Mouse (Mus musculus): ENCODE measurements around the gene Klb. TPM values are rescaled to one million over a fixed set of nuclear protein-coding genes. Genes with fewer than 3 reads are reported as not detected.

The Klb gene
- polyA plus RNA-seq, 1 experiment = 1.1 TPM

- DNase-seq = peak; percentile 86
- peaks cover 2% of the 10 kb centered on the region; the same call in 1 of the 2 replicates for H3K4me1 ChIP-seq (replicated peaks; ENCODE audit: control insufficient read depth, insufficient read depth, low read length)
- peak within 1 kb of the TSS; percentile 97 for H3K4me3 ChIP-seq (ENCODE audit: control insufficient read depth, insufficient read depth, low read length)
- peak within 1 kb of the TSS; percentile 13; the same call in 1 of the 2 replicates for H3K27ac ChIP-seq (ENCODE audit: control insufficient read depth, insufficient read depth, low read length)
- WGBS = under 1% methylated on average over 65 of the region's 65 CpGs
- TF ChIP-seq CTCF (IDR thresholded peaks at IDR 0.05; ENCODE audit: borderline replicate concordance, control insufficient read depth, extremely low read depth, insufficient read depth, low read length, poor library complexity) = peak; percentile 38; the same call in 1 of the 2 replicates
- TF ChIP-seq POLR2A (IDR thresholded peaks at IDR 0.05; ENCODE audit: control insufficient read depth, extremely low read depth, insufficient read depth, low read length, poor library complexity) = peak; percentile 57
- no peaks in the 10 kb centered on the region for H3K27me3 ChIP-seq (ENCODE audit: control insufficient read depth, insufficient read depth, low read length)
- H3K36me3 ChIP-seq (ENCODE audit: control insufficient read depth, insufficient read depth, low read length) = no peaks in the 10 kb centered on the region
These were observed 12.6 kb upstream of the Klb start, which contains the start of gene Rfc1 for GRCm38 (mm10) chr5:65335298-65336074. Gene Rfc1, minus strand, starts transcription at chr5:65335670.

GRCm38 (mm10) chr5:65336075-65336355 is 12.1 kb upstream of the Klb start:
- WGBS = 32% methylated on average over 4 of the region's 4 CpGs
- Histone ChIP-seq H3K27ac (ENCODE audit: control insufficient read depth, insufficient read depth, low read length) (no peak overlapping the region), H3K4me1 (replicated peaks; ENCODE audit: control insufficient read depth, insufficient read depth, low read length) (peaks cover 2% of the 10 kb centered on the region; the same call in 1 of the 2 replicates), H3K27me3 (ENCODE audit: control insufficient read depth, insufficient read depth, low read length) (no peaks in the 10 kb centered on the region), H3K36me3 (ENCODE audit: control insufficient read depth, insufficient read depth, low read length) (no peaks in the 10 kb centered on the region), H3K4me3 (ENCODE audit: control insufficient read depth, insufficient read depth, low read length) (no peak overlapping the region)
- TF ChIP-seq POLR2A (IDR thresholded peaks at IDR 0.05; ENCODE audit: control insufficient read depth, extremely low read depth, insufficient read depth, low read length, poor library complexity) (no peak), CTCF (IDR thresholded peaks at IDR 0.05; ENCODE audit: borderline replicate concordance, control insufficient read depth, extremely low read depth, insufficient read depth, low read length, poor library complexity) (no peak)
- no peak for DNase-seq

- 77% methylated on average over 6 of the region's 6 CpGs for WGBS
- H3K27me3 ChIP-seq (ENCODE audit: control insufficient read depth, insufficient read depth, low read length) = no peaks in the 10 kb centered on the region
- peaks cover 2% of the 10 kb centered on the region; the same call in 1 of the 2 replicates for H3K4me1 ChIP-seq (replicated peaks; ENCODE audit: control insufficient read depth, insufficient read depth, low read length)
- H3K36me3 ChIP-seq (ENCODE audit: control insufficient read depth, insufficient read depth, low read length) = no peaks in the 10 kb centered on the region
- TF ChIP-seq CTCF (IDR thresholded peaks at IDR 0.05; ENCODE audit: borderline replicate concordance, control insufficient read depth, extremely low read depth, insufficient read depth, low read length, poor library complexity) (no peak), POLR2A (IDR thresholded peaks at IDR 0.05; ENCODE audit: control insufficient read depth, extremely low read depth, insufficient read depth, low read length, poor library complexity) (no peak)
- H3K4me3 ChIP-seq (ENCODE audit: control insufficient read depth, insufficient read depth, low read length) = no peak overlapping the region
- DNase-seq = no peak
- H3K27ac ChIP-seq (ENCODE audit: control insufficient read depth, insufficient read depth, low read length) = no peak overlapping the region
These were observed 9.7 kb upstream of the Klb start for GRCm38 (mm10) chr5:65338394-65338793.

- Histone ChIP-seq H3K36me3 (ENCODE audit: control insufficient read depth, insufficient read depth, low read length) (no peaks in the 10 kb centered on the region), H3K27me3 (ENCODE audit: control insufficient read depth, insufficient read depth, low read length) (no peaks in the 10 kb centered on the region), H3K27ac (ENCODE audit: control insufficient read depth, insufficient read depth, low read length) (no peak overlapping the region), H3K4me1 (replicated peaks; ENCODE audit: control insufficient read depth, insufficient read depth, low read length) (no peaks in the 10 kb centered on the region), H3K4me3 (ENCODE audit: control insufficient read depth, insufficient read depth, low read length) (no peak overlapping the region)
- 89% methylated on average over 4 of the region's 4 CpGs for WGBS
- DNase-seq = no peak
- TF ChIP-seq POLR2A (IDR thresholded peaks at IDR 0.05; ENCODE audit: control insufficient read depth, extremely low read depth, insufficient read depth, low read length, poor library complexity) (no peak), CTCF (IDR thresholded peaks at IDR 0.05; ENCODE audit: borderline replicate concordance, control insufficient read depth, extremely low read depth, insufficient read depth, low read length, poor library complexity) (no peak)
These were observed 7.9 kb upstream of the Klb start for GRCm38 (mm10) chr5:65340167-65340566.

- TF ChIP-seq POLR2A (IDR thresholded peaks at IDR 0.05; ENCODE audit: control insufficient read depth, extremely low read depth, insufficient read depth, low read length, poor library complexity) (no peak), CTCF (IDR thresholded peaks at IDR 0.05; ENCODE audit: borderline replicate concordance, control insufficient read depth, extremely low read depth, insufficient read depth, low read length, poor library complexity) (no peak)
- WGBS = 90% methylated on average over 10 of the region's 10 CpGs
- Histone ChIP-seq H3K27me3 (ENCODE audit: control insufficient read depth, insufficient read depth, low read length) (no peaks in the 10 kb centered on the region), H3K27ac (ENCODE audit: control insufficient read depth, insufficient read depth, low read length) (no peak overlapping the region), H3K36me3 (ENCODE audit: control insufficient read depth, insufficient read depth, low read length) (no peaks in the 10 kb centered on the region), H3K4me3 (ENCODE audit: control insufficient read depth, insufficient read depth, low read length) (no peak overlapping the region), H3K4me1 (replicated peaks; ENCODE audit: control insufficient read depth, insufficient read depth, low read length) (no peaks in the 10 kb centered on the region)
- DNase-seq = no peak
These were observed 2.4 kb downstream of the Klb start for GRCm38 (mm10) chr5:65350508-65350907.

- WGBS = 94% methylated on average over 3 of the region's 3 CpGs
- DNase-seq = no peak
- no peak for TF ChIP-seq CTCF (IDR thresholded peaks at IDR 0.05; ENCODE audit: borderline replicate concordance, control insufficient read depth, extremely low read depth, insufficient read depth, low read length, poor library complexity)
- no peak for TF ChIP-seq POLR2A (IDR thresholded peaks at IDR 0.05; ENCODE audit: control insufficient read depth, extremely low read depth, insufficient read depth, low read length, poor library complexity)
These were observed 6.0 kb downstream of the Klb start for GRCm38 (mm10) chr5:65354097-65354496.

More at GRCm38 (mm10) chr5:65354097-65354496, 6.0 kb downstream of the Klb start:
- no peak overlapping the region for H3K4me3 ChIP-seq (ENCODE audit: control insufficient read depth, insufficient read depth, low read length)
- H3K36me3 ChIP-seq (ENCODE audit: control insufficient read depth, insufficient read depth, low read length) = no peaks in the 10 kb centered on the region
- no peaks in the 10 kb centered on the region for H3K4me1 ChIP-seq (replicated peaks; ENCODE audit: control insufficient read depth, insufficient read depth, low read length)
- no peaks in the 10 kb centered on the region for H3K27me3 ChIP-seq (ENCODE audit: control insufficient read depth, insufficient read depth, low read length)
- H3K27ac ChIP-seq (ENCODE audit: control insufficient read depth, insufficient read depth, low read length) = no peak overlapping the region

Measured in thymus, adult 2 months (tissue).